Mouse (Mus musculus) cerebellum, postnatal 4 days (tissue): Measurements from ENCODE around the gene Vwa8.
A peak's percentile ranks its signal among the peaks of the same experiment; 100 is the strongest.

ENCODE experiments used
- DNase-seq, 2 experiments: peaks; one replicate each; pipeline ENCODE4 v3.0.0; 2022; ENCODE audit warnings: low spot score in 2 of 2, mixed read lengths in 1 of 2

Gene Vwa8

GRCm38 (mm10) chr14:79226056-79226455 is 377.2 kb downstream of the Vwa8 start:
- no peak for DNase-seq

GRCm38 (mm10) chr14:79226741-79227140 is 377.9 kb downstream of the Vwa8 start:
- DNase-seq: no peak

GRCm38 (mm10) chr14:79227955-79228354 is 379.1 kb downstream of the Vwa8 start:
- no peak for DNase-seq

- no peak for DNase-seq
Observed at GRCm38 (mm10) chr14:79231677-79232076, 382.8 kb downstream of the Vwa8 start.

GRCm38 (mm10) chr14:79233697-79234096 is 384.8 kb downstream of the Vwa8 start:
- no peak for DNase-seq

- DNase-seq: no peak
Observed at GRCm38 (mm10) chr14:79234513-79234912, 385.7 kb downstream of the Vwa8 start.

- DNase-seq: no peak
Observed at GRCm38 (mm10) chr14:79235157-79235556, 386.3 kb downstream of the Vwa8 start.

- DNase-seq: no peak
Observed at GRCm38 (mm10) chr14:79236261-79236660, 387.4 kb downstream of the Vwa8 start.

- DNase-seq: no peak
Observed at GRCm38 (mm10) chr14:79239402-79239801, 390.6 kb downstream of the Vwa8 start.

GRCm38 (mm10) chr14:79241057-79241570 is 392.3 kb downstream of the Vwa8 start:
- DNase-seq: no peak

- DNase-seq: no peak
Observed at GRCm38 (mm10) chr14:79241656-79242385, 393.0 kb downstream of the Vwa8 start.

- no peak for DNase-seq
Observed at GRCm38 (mm10) chr14:79242386-79242720, 393.5 kb downstream of the Vwa8 start.

GRCm38 (mm10) chr14:79243038-79243883 is 394.4 kb downstream of the Vwa8 start:
- no peak for DNase-seq

GRCm38 (mm10) chr14:79244571-79244970 is 395.7 kb downstream of the Vwa8 start:
- DNase-seq: peak in 1 of 2 experiments; percentile 48

- no peak for DNase-seq
Observed at GRCm38 (mm10) chr14:79251727-79252285, 403.0 kb downstream of the Vwa8 start.
